Comparison of ENCODE assay signal across 8 mouse cellular contexts in the genomic region with DNA sequence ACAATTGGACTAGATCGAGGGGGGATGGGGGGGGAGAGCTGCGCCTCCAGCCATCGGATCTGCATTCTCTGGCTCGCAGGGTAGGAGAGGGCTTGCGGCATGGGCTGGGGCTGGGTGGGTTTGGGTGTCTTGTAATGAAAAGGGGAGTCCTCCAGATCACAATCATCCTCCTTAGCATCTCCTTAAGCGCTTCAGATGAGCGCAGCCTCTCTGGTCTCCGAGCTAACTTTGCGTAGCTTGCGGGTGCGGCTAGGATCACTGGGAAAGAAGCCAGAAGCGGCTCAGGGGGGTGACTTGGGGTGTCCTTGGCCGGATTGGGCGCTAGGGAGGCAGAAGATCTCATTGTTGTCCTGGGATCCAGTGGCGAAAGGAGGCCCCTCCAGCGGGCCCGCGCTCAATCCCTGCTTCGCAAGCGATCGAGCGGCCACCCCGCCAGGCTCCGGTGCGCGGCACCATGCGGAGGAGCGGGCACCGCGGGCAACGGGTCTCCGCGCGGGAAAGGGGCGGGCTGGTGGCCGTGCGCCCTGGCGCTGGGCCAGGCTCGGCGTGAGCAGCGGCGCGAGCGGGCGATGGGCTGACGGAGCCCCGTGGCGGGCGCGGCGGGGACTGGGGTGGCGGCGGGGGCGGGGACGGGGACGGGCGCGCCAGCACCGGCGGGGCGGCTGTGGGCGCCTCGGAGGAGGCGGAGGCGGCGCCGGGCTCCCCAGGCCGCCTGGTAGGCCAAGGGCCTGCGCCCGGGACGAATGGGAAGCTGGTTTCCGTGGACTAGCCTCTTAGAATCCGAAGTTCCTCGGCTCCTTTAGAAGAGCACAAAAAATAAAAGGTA.
DNase-seq lines count a peak whose midpoint lies in the region.

No protein-coding gene starts in this region.

- peak overlapping the region; percentile 89 for H3K4me3 ChIP-seq in hindbrain, embryonic 10.5 days

- H3K36me3 ChIP-seq in hindbrain, embryonic 10.5 days, result no peaks in the 10 kb centered on the region

- H3K4me1 ChIP-seq in hindbrain, embryonic 10.5 days (replicated peaks), result peaks cover 46% of the 10 kb centered on the region

- peak; percentile 44 for DNase-seq in R1 (ENCODE audit: low read depth, low spot score)
- DNase-seq in cerebellum, adult 9-11 months, result peak; percentile 65
- DNase-seq in frontal cortex, postnatal 14 days (ENCODE audit: low spot score in 2 of 2), result peak; percentile 31 to 42
- DNase-seq in hindbrain, embryonic 10.5 days (ENCODE audit: low spot score), result peak; percentile 73
- peak; percentile 28 for DNase-seq in left cerebral cortex, adult 11 months (ENCODE audit: low spot score)
- peak; percentile 56 for DNase-seq in lung, postnatal 14 days
- DNase-seq in retina, embryonic 14.5 days (ENCODE audit: low spot score), result peak; percentile 66
- DNase-seq in B cell, adult 2 months, result no peak

- no peaks in the 10 kb centered on the region for H3K27me3 ChIP-seq in hindbrain, embryonic 10.5 days (ENCODE audit: insufficient read depth, poor library complexity, severe bottlenecking)

- WGBS in hindbrain, embryonic 10.5 days, result under 1% methylated on average over 74 of the region's 74 CpGs

- 0 out of 2 replicates have a peak, but pooled peaks cover 3% of the 10 kb centered on the region for H3K9me3 ChIP-seq in hindbrain, embryonic 10.5 days

- H3K27ac ChIP-seq in hindbrain, embryonic 10.5 days, result peak overlapping the region; percentile 100

Comparison
In these comparisons a context has a peak if more than half of its experiments do, and no peak if none do; other contexts are left out.
1. DNase-seq: peak in R1 (single experiment), cerebellum, adult 9-11 months (single experiment), frontal cortex, postnatal 14 days (2 of 2), hindbrain, embryonic 10.5 days (single experiment), left cerebral cortex, adult 11 months (single experiment), lung, postnatal 14 days (single experiment) and retina, embryonic 14.5 days (single experiment); none in B cell, adult 2 months (0 of 2).